Mouse (Mus musculus) cortical plate, adult 2 months (tissue): ENCODE data around the gene Cd300ld3. TPM values are rescaled to one million over a fixed set of nuclear protein-coding genes. Genes with fewer than 3 reads are reported as not detected.
"Not testable (repeated sequence)": the region's sequence is repeated elsewhere in the genome, so short reads cannot be mapped to it uniquely, and the experiment has no call there.

Experiments used
- H3K27ac ChIP-seq: fragments of 200-500 bp; 2 replicates; pipeline ENCODE4 v1.5.1; 2012; ENCODE audit warnings: low read length, control low read depth, inconsistent platforms; ENCODE audit not compliant: insufficient read depth
- H3K4me1 ChIP-seq: fragments of 200-500 bp; 2 replicates; pipeline ENCODE4 v1.6.1; 2011; ENCODE audit warnings: low read length; ENCODE audit not compliant: control insufficient read depth, insufficient read depth
- H3K4me3 ChIP-seq: fragments of 200-500 bp; 2 replicates; pipeline ENCODE4 v1.5.1; 2011; ENCODE audit warnings: mild to moderate bottlenecking, low read length, control low read depth; ENCODE audit not compliant: insufficient read depth
- CTCF ChIP-seq: fragments of 200-500 bp; IDR thresholded peaks from 2 replicates; pipeline ENCODE4 v1.5.1; 2011; ENCODE audit warnings: mild to moderate bottlenecking, control low read depth, low read length; ENCODE audit not compliant: insufficient read depth; ENCODE audit errors: extremely low read depth
- POLR2A ChIP-seq: fragments of 200-500 bp; IDR thresholded peaks from 2 replicates; pipeline ENCODE4 v1.6.1; 2011; ENCODE audit warnings: mild to moderate bottlenecking, low read length, control low read depth; ENCODE audit not compliant: insufficient read depth; ENCODE audit errors: extremely low read depth
- polyA plus RNA-seq: library from polyadenylated mRNA; depleted of rRNA; stranded (reverse); fragments of >200 nt; gene quantifications from 2 replicates; pipeline ENCODE4 v1.2.3, GENCODE M21; 2012

Gene Cd300ld3
- polyA plus RNA-seq, 1 experiment: 1.2 TPM

- Histone ChIP-seq H3K27ac (no peak overlapping the region), H3K4me1 (no peaks in the 10 kb centered on the region), H3K4me3 (no peak overlapping the region)
- TF ChIP-seq POLR2A (no peak), CTCF (no peak)
Observed at GRCm38 (mm10) chr11:115059797-115060196, 11.6 kb upstream of the Cd300ld3 start.

GRCm38 (mm10) chr11:115058701-115059100, 10.5 kb upstream of the Cd300ld3 start:
- Histone ChIP-seq H3K4me1 (no peaks in the 10 kb centered on the region), H3K4me3 (no peak overlapping the region), H3K27ac (no peak overlapping the region)
- TF ChIP-seq POLR2A: no peak
- TF ChIP-seq CTCF: no peak

- H3K4me3 ChIP-seq: no peak overlapping the region
- peaks cover under 1% of the 10 kb centered on the region; the same call in 1 of the 2 replicates for H3K4me1 ChIP-seq
- no peak for TF ChIP-seq CTCF
- no peak for TF ChIP-seq POLR2A
- no peak overlapping the region for H3K27ac ChIP-seq
Observed at GRCm38 (mm10) chr11:115054537-115054936, 6.3 kb upstream of the Cd300ld3 start.

GRCm38 (mm10) chr11:115052991-115053390, 4.8 kb upstream of the Cd300ld3 start:
- H3K4me3 ChIP-seq: no peak overlapping the region
- no peak overlapping the region for H3K27ac ChIP-seq
- TF ChIP-seq POLR2A: no peak
- no peak for TF ChIP-seq CTCF
- H3K4me1 ChIP-seq: peaks cover 2% of the 10 kb centered on the region; the same call in 1 of the 2 replicates

- Histone ChIP-seq H3K4me1 (peaks cover 2% of the 10 kb centered on the region; the same call in 1 of the 2 replicates), H3K27ac (no peak overlapping the region), H3K4me3 (no peak overlapping the region)
- TF ChIP-seq CTCF: no peak
- no peak for TF ChIP-seq POLR2A
Observed at GRCm38 (mm10) chr11:115052206-115052605, 4.0 kb upstream of the Cd300ld3 start.

GRCm38 (mm10) chr11:115049282-115049895, 1.2 kb upstream of the Cd300ld3 start:
- peaks cover 2% of the 10 kb centered on the region; the same call in 1 of the 2 replicates for H3K4me1 ChIP-seq
- H3K27ac ChIP-seq: no peak overlapping the region
- H3K4me3 ChIP-seq: no peak overlapping the region
- no peak for TF ChIP-seq POLR2A
- peak; percentile 34; the same call in 1 of the 2 replicates for TF ChIP-seq CTCF

GRCm38 (mm10) chr11:115037669-115038068, 10.5 kb downstream of the Cd300ld3 start, which contains the start of gene Cd300ld5:
Gene Cd300ld5 (minus strand): TSS chr11:115037769.
- not testable (repeated sequence) for H3K4me1 ChIP-seq, H3K4me3 ChIP-seq, H3K27ac ChIP-seq

- not testable (repeated sequence) for H3K27ac ChIP-seq, H3K4me3 ChIP-seq, H3K4me1 ChIP-seq
Observed at GRCm38 (mm10) chr11:115026912-115027311, 21.3 kb downstream of the Cd300ld3 start, which contains the start of gene Cd300ld4. Gene Cd300ld4 (minus strand): TSS chr11:115027012.

GRCm38 (mm10) chr11:115016093-115016492, 32.1 kb downstream of the Cd300ld3 start, which contains the start of gene Cd300ld2:
Gene Cd300ld2 (minus strand): TSS chr11:115016193.
- not testable (repeated sequence) for H3K4me1 ChIP-seq, H3K27ac ChIP-seq, H3K4me3 ChIP-seq

- 0 out of 2 replicates have a peak overlapping the region, but pooled peaks have one; percentile 20 for H3K27ac ChIP-seq
Observed at GRCm38 (mm10) chr11:115004070-115004469, 44.1 kb downstream of the Cd300ld3 start.

More at GRCm38 (mm10) chr11:115004070-115004469, 44.1 kb downstream of the Cd300ld3 start:
- H3K4me3 ChIP-seq: no peak overlapping the region
- TF ChIP-seq POLR2A: no peak
- TF ChIP-seq CTCF: no peak
- H3K4me1 ChIP-seq: no peaks in the 10 kb centered on the region
